In genomic region chr11:4159808-4160708, GRCm38 (mm10) we compare ENCODE assay signal across 8 mouse cellular contexts. TPM values are rescaled to one million over a fixed set of nuclear protein-coding genes. Genes with fewer than 3 reads are reported as not detected.
DNase-seq lines count a peak whose midpoint lies in the region; ATAC-seq and TF ChIP-seq lines count a peak whose summit lies in the region.

Ccdc157 (minus strand) TSS chr11:4160293.
Sf3a1 (plus strand) TSS chr11:4160350.

- dilution Hi-C loops in CH12.LX (cut with MboI; ENCODE audit: extremely low pct_ligation_motif_present, extremely low pct_unique_long_range_greater_than_20kb, low sequenced_read_pairs), result no loop called here

- DNase-seq in CH12.LX (ENCODE audit: extremely low read depth), result peak; percentile 95
- DNase-seq in c-Kit-positive CD71-positive TER-119-negative erythroid progenitor cells, embryonic 14.5 days (ENCODE audit: low read depth), result peak; percentile 86
- peak; percentile 94 for DNase-seq in heart, postnatal 0 days (ENCODE audit: low spot score)
- DNase-seq in kidney, postnatal 4 days, result peak; percentile 96 to 97

- peak within 1 kb of the TSS; percentile 83 for H3K9ac ChIP-seq in CH12.LX (ENCODE audit: insufficient read depth, low read depth)
- peak within 1 kb of the TSS; percentile 89 for H3K9ac ChIP-seq in forebrain, embryonic 12.5 days
- peak within 1 kb of the TSS; percentile 77 for H3K9ac ChIP-seq in heart, postnatal 0 days (replicated peaks; ENCODE audit: low read depth, low read length)
- peak within 1 kb of the TSS; percentile 79 for H3K9ac ChIP-seq in liver, embryonic 16.5 days (ENCODE audit: low read depth, low read length)
- peak within 1 kb of the TSS; percentile 88 for H3K9ac ChIP-seq in neural tube, embryonic 13.5 days

- WGBS in forebrain, embryonic 12.5 days, result 1% methylated on average over 54 of the region's 54 CpGs
- 2% methylated on average over 54 of the region's 54 CpGs for WGBS in heart, postnatal 0 days
- 1% methylated on average over 54 of the region's 54 CpGs for WGBS in liver, embryonic 16.5 days (ENCODE audit: insufficient replicate concordance)
- 2% methylated on average over 54 of the region's 54 CpGs for WGBS in neural tube, embryonic 13.5 days

- TF ChIP-seq RAD21 in CH12.LX (IDR thresholded peaks at IDR 0.05; ENCODE audit: low read depth, low read length), result no peak

- peaks cover 28 to 39% of the 10 kb centered on the region in 2 experiments for H3K36me3 ChIP-seq in CH12.LX (replicated peaks in 1 of 2; ENCODE audit: control insufficient read depth in 1 of 2, insufficient read depth in 1 of 2, low read length in 1 of 2)
- H3K36me3 ChIP-seq in forebrain, embryonic 12.5 days (replicated peaks), result peaks cover 36% of the 10 kb centered on the region
- peaks cover 39% of the 10 kb centered on the region for H3K36me3 ChIP-seq in heart, postnatal 0 days (replicated peaks; ENCODE audit: control insufficient read depth, insufficient read depth, low read length)
- peaks cover 24% of the 10 kb centered on the region for H3K36me3 ChIP-seq in liver, embryonic 16.5 days (ENCODE audit: control insufficient read depth, insufficient read depth)
- H3K36me3 ChIP-seq in neural tube, embryonic 13.5 days, result peaks cover 38% of the 10 kb centered on the region
- no peaks in the 10 kb centered on the region; the same call in 1 of the 2 replicates for H3K36me3 ChIP-seq in testis, adult 2 months (ENCODE audit: control insufficient read depth, insufficient read depth, low read length)

- in situ Hi-C loops in CH12.LX (cut with MboI; ENCODE audit: low pct_ligation_motif_present, low pct_unique_long_range_greater_than_20kb, low sequenced_read_pairs), result no loop called here

- H3K4me2 ChIP-seq in CH12.LX (ENCODE audit: insufficient read depth, low read depth, poor library complexity, severe bottlenecking), result peak within 1 kb of the TSS; percentile 90
- peak within 1 kb of the TSS; percentile 85 for H3K4me2 ChIP-seq in forebrain, embryonic 12.5 days
- peak within 1 kb of the TSS; percentile 80 for H3K4me2 ChIP-seq in heart, postnatal 0 days (ENCODE audit: low read depth, low read length)
- peak within 1 kb of the TSS; percentile 86 for H3K4me2 ChIP-seq in liver, embryonic 16.5 days (ENCODE audit: low read depth, low read length)
- peak within 1 kb of the TSS; percentile 99 for H3K4me2 ChIP-seq in neural tube, embryonic 13.5 days

- H3K9me3 ChIP-seq in CH12.LX (replicated peaks; ENCODE audit: low read length), result no peaks in the 10 kb centered on the region
- no peaks in the 10 kb centered on the region for H3K9me3 ChIP-seq in forebrain, embryonic 12.5 days
- H3K9me3 ChIP-seq in heart, postnatal 0 days (replicated peaks; ENCODE audit: control insufficient read depth, low read length), result no peaks in the 10 kb centered on the region
- H3K9me3 ChIP-seq in liver, embryonic 16.5 days (replicated peaks; ENCODE audit: control insufficient read depth, low read length), result no peaks in the 10 kb centered on the region
- no peaks in the 10 kb centered on the region for H3K9me3 ChIP-seq in neural tube, embryonic 13.5 days

- ATAC-seq in forebrain, embryonic 12.5 days (ENCODE audit: low FRiP score), result peak; percentile 99
- ATAC-seq in heart, postnatal 0 days (ENCODE audit: insufficient read depth, low read depth), result peak; percentile 99
- ATAC-seq in liver, embryonic 16.5 days (ENCODE audit: low read depth), result peak; percentile 97
- ATAC-seq in neural tube, embryonic 13.5 days (ENCODE audit: low read depth), result peak; percentile 98

- H3K79me2 ChIP-seq in CH12.LX (replicated peaks; ENCODE audit: control insufficient read depth, extremely low read depth, insufficient read depth, poor library complexity, severe bottlenecking), result peaks cover 46% of the 10 kb centered on the region

- no peak for TF ChIP-seq CTCF in CH12.LX (conservative IDR thresholded peaks at IDR 0.05 in 1 of 2, IDR thresholded peaks at IDR 0.05 in 1 of 2; ENCODE audit: low read depth in 2 of 2, low read length in 2 of 2)
- TF ChIP-seq CTCF in heart, postnatal 0 days (IDR thresholded peaks at IDR 0.05; ENCODE audit: low read depth), result no peak
- no peak for TF ChIP-seq CTCF in testis, adult 2 months (IDR thresholded peaks at IDR 0.05; ENCODE audit: control insufficient read depth, insufficient read depth, insufficient replicate concordance, low read depth, low read length)

- peak within 1 kb of the TSS; percentile 89 to 92 (median 91) for H3K4me3 ChIP-seq in CH12.LX (replicated peaks in 1 of 3; ENCODE audit: low read depth in 2 of 3, low read length in 2 of 3, poor library complexity in 1 of 3)
- H3K4me3 ChIP-seq in forebrain, embryonic 12.5 days (replicated peaks), result peak within 1 kb of the TSS; percentile 87
- H3K4me3 ChIP-seq in heart, postnatal 0 days (ENCODE audit: low read depth, low read length), result peak within 1 kb of the TSS; percentile 77
- H3K4me3 ChIP-seq in liver, embryonic 16.5 days (ENCODE audit: low read depth, low read length), result peak within 1 kb of the TSS; percentile 87
- H3K4me3 ChIP-seq in neural tube, embryonic 13.5 days, result peak within 1 kb of the TSS; percentile 92
- peak within 1 kb of the TSS; percentile 96 for H3K4me3 ChIP-seq in testis, adult 2 months (ENCODE audit: control insufficient read depth, low read depth, low read length)

- peak within 1 kb of the TSS; percentile 63 for H3K27ac ChIP-seq in CH12.LX (ENCODE audit: insufficient read depth, low read depth)
- peak within 1 kb of the TSS; percentile 92 for H3K27ac ChIP-seq in forebrain, embryonic 12.5 days
- peak within 1 kb of the TSS; percentile 94 for H3K27ac ChIP-seq in heart, postnatal 0 days (ENCODE audit: low read depth)
- H3K27ac ChIP-seq in liver, embryonic 16.5 days (ENCODE audit: low read length), result peak within 1 kb of the TSS; percentile 78
- H3K27ac ChIP-seq in neural tube, embryonic 13.5 days (replicated peaks), result peak within 1 kb of the TSS; percentile 94
- H3K27ac ChIP-seq in testis, adult 2 months (ENCODE audit: control insufficient read depth, insufficient read depth, low read depth, low read length), result peak within 1 kb of the TSS; percentile 95

- peak; percentile 94 for TF ChIP-seq POLR2A in CH12.LX (IDR thresholded peaks at IDR 0.05; ENCODE audit: low read depth, low read length)
- peak; percentile 91 for TF ChIP-seq POLR2A in testis, adult 2 months (IDR thresholded peaks at IDR 0.05; ENCODE audit: control insufficient read depth, low read depth, low read length)

- no peaks in the 10 kb centered on the region for H3K27me3 ChIP-seq in CH12.LX (replicated peaks)
- H3K27me3 ChIP-seq in forebrain, embryonic 12.5 days, result no peaks in the 10 kb centered on the region
- H3K27me3 ChIP-seq in heart, postnatal 0 days (ENCODE audit: control insufficient read depth, insufficient read depth, low read length), result no peaks in the 10 kb centered on the region
- H3K27me3 ChIP-seq in liver, embryonic 16.5 days (ENCODE audit: control insufficient read depth, insufficient read depth, low read depth, low read length), result no peaks in the 10 kb centered on the region
- H3K27me3 ChIP-seq in neural tube, embryonic 13.5 days, result no peaks in the 10 kb centered on the region
- no peaks in the 10 kb centered on the region for H3K27me3 ChIP-seq in testis, adult 2 months (ENCODE audit: control insufficient read depth, insufficient read depth, low read length)

- TF ChIP-seq EP300 in CH12.LX (IDR thresholded peaks at IDR 0.05; ENCODE audit: low read length), result no peak
- no peak for TF ChIP-seq EP300 in heart, postnatal 0 days (IDR thresholded peaks at IDR 0.05; ENCODE audit: low read depth)

- peaks cover 22 to 50% of the 10 kb centered on the region in 2 experiments for H3K4me1 ChIP-seq in CH12.LX (ENCODE audit: control insufficient read depth in 1 of 2, insufficient read depth in 2 of 2)
- peaks cover 44% of the 10 kb centered on the region for H3K4me1 ChIP-seq in forebrain, embryonic 12.5 days
- peaks cover 21% of the 10 kb centered on the region for H3K4me1 ChIP-seq in heart, postnatal 0 days (ENCODE audit: control insufficient read depth, insufficient read depth)
- H3K4me1 ChIP-seq in liver, embryonic 16.5 days (ENCODE audit: control insufficient read depth, low read depth, low read length), result peaks cover 21% of the 10 kb centered on the region
- peaks cover 57% of the 10 kb centered on the region for H3K4me1 ChIP-seq in neural tube, embryonic 13.5 days (replicated peaks)
- peaks cover 2% of the 10 kb centered on the region; the same call in 1 of the 2 replicates for H3K4me1 ChIP-seq in testis, adult 2 months (ENCODE audit: control insufficient read depth, insufficient read depth, low read length)

TF ChIP-seq in CH12.LX, 34 proteins besides CTCF, POLR2A, EP300 and RAD21 (continues in another document):
- TF ChIP-seq SMC3 (IDR thresholded peaks at IDR 0.05; ENCODE audit: low read depth, low read length) (peak; percentile 14; the same call in 1 of the 2 replicates), ZMIZ1 (IDR thresholded peaks at IDR 0.05; ENCODE audit: low read depth, low read length) (peak; percentile 87), USF1 (IDR thresholded peaks at IDR 0.05; ENCODE audit: low read depth, low read length) (no peak), MAFK (IDR thresholded peaks at IDR 0.05; ENCODE audit: insufficient replicate concordance, low read length) (no peak), JUND (conservative IDR thresholded peaks at IDR 0.05; ENCODE audit: low read depth, low read length) (no peak), NELFE (IDR thresholded peaks at IDR 0.05; ENCODE audit: low read depth, low read length) (peak; percentile 90)

RNA-seq across cellular contexts. Expression of gene Ccdc157, which starts in this region (rescaled TPM):
- total RNA-seq in CH12.LX (2012; rRNA removed) (4.2 and 4.4 TPM in 2 replicates), CH12.LX (2014; rRNA removed) (2.3 and 2.6 TPM in 2 replicates)
- 3.9 and 4.0 TPM in 2 replicates for polyA plus RNA-seq in CH12.LX (2012; ENCODE audit: insufficient read length, low read depth)
- polyA plus RNA-seq in forebrain, embryonic 12.5 days (2016; fragmentation: Nextera tagmentation; extraction: Ambion mirVana), result 7.4 and 8.5 TPM in 2 replicates
- 4.5 and 6.5 TPM in 2 replicates for total RNA-seq in heart, postnatal 0 days (2014; rRNA removed; ENCODE audit: low replicate concordance)
- polyA plus RNA-seq in heart, postnatal 0 days (2015; fragmentation: Nextera tagmentation; extraction: Ambion mirVana), result 2.7 and 2.8 TPM in 2 replicates
- 0.39 and 0.79 TPM in 2 replicates for polyA plus RNA-seq in liver, embryonic 16.5 days (2015; fragmentation: Nextera tagmentation; extraction: Ambion mirVana)
- polyA plus RNA-seq in neural tube, embryonic 13.5 days (2015; fragmentation: Nextera tagmentation; extraction: Ambion mirVana), result 7.6 and 7.9 TPM in 2 replicates
- 46.5 and 48.8 TPM in 2 replicates for polyA plus RNA-seq in testis, adult 2 months (2012; rRNA removed)

RNA-seq across cellular contexts. Expression of gene Sf3a1, which starts in this region (rescaled TPM):
- total RNA-seq in CH12.LX (2012; rRNA removed) (46.5 and 56.9 TPM in 2 replicates), CH12.LX (2014; rRNA removed) (28.6 and 29.5 TPM in 2 replicates)
- polyA plus RNA-seq in CH12.LX (2012; ENCODE audit: insufficient read length, low read depth), result 93.4 and 97.6 TPM in 2 replicates
- polyA plus RNA-seq in forebrain, embryonic 12.5 days (2016; fragmentation: Nextera tagmentation; extraction: Ambion mirVana), result 83.9 and 88.4 TPM in 2 replicates
- 14.0 and 20.6 TPM in 2 replicates for total RNA-seq in heart, postnatal 0 days (2014; rRNA removed; ENCODE audit: low replicate concordance)
- 16.4 and 16.7 TPM in 2 replicates for polyA plus RNA-seq in heart, postnatal 0 days (2015; fragmentation: Nextera tagmentation; extraction: Ambion mirVana)
- 15.9 and 18.2 TPM in 2 replicates for polyA plus RNA-seq in liver, embryonic 16.5 days (2015; fragmentation: Nextera tagmentation; extraction: Ambion mirVana)
- 52.3 and 59.6 TPM in 2 replicates for polyA plus RNA-seq in neural tube, embryonic 13.5 days (2015; fragmentation: Nextera tagmentation; extraction: Ambion mirVana)
- polyA plus RNA-seq in testis, adult 2 months (2012; rRNA removed), result 32.9 and 35.1 TPM in 2 replicates

Comparison
In these comparisons a context has a peak if more than half of its experiments do, and no peak if none do; other contexts are left out.
1. Peak in every context shown above with its lines: DNase-seq, ATAC-seq, H3K4me3 ChIP-seq and H3K27ac ChIP-seq.